Mouse (Mus musculus): ENCODE results near the gene Cfap46. TPM values are rescaled to one million over a fixed set of nuclear protein-coding genes. Genes with fewer than 3 reads are reported as not detected.

Gene Cfap46
- polyA plus RNA-seq, 1 experiment from 2014 or later, result 0.05 TPM

GRCm38 (mm10) chr7:139615767-139616766 lies 67.5 kb downstream of the Cfap46 start:
- no peak overlapping the region for H3K4me2 ChIP-seq (replicated peaks; ENCODE audit: low read depth, low read length)
- H3K36me3 ChIP-seq (ENCODE audit: insufficient read depth, low read length), result no peaks in the 10 kb centered on the region
- no peak overlapping the region for H3K27ac ChIP-seq (ENCODE audit: low read length)
- peaks cover 3% of the 10 kb centered on the region; the same call in 1 of the 2 replicates for H3K27me3 ChIP-seq (ENCODE audit: insufficient read depth, low read length)
- no peak overlapping the region for H3K4me3 ChIP-seq (ENCODE audit: low read length)
- WGBS, result 66% methylated on average over 12 of the region's 12 CpGs
- H3K9me3 ChIP-seq (ENCODE audit: low read length), result no peaks in the 10 kb centered on the region
- H3K4me1 ChIP-seq (ENCODE audit: insufficient read depth, low read length), result no peaks in the 10 kb centered on the region
- no peak overlapping the region for H3K9ac ChIP-seq (replicated peaks; ENCODE audit: low read length)
- ATAC-seq (ENCODE audit: low FRiP score, low TSS enrichment), result peak; percentile 68; the same call in 1 of the 2 replicates

DNA sequence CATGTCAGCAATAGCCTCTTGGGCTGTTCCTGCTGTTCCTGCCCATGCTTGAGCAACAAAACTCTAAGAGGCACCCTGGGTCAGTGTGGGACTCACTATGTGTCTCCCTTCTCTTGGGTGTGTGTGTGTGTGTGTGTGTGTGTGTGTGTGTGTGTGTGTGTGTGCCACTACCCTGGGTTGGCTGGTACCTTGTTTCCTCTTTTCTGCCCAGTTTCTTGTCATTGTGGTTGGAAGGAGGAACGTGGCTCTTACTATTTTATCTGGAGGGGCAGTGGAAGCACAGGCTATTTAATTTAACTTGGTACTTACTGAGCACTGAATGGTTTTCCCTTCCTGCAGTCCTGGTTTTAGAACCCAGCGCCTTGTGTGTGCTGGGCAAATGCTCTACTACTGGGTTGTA lies 73.3 kb downstream of the Cfap46 start:
- Histone ChIP-seq H3K9ac (replicated peaks; ENCODE audit: low read length) (no peak overlapping the region), H3K4me1 (ENCODE audit: insufficient read depth, low read length) (no peaks in the 10 kb centered on the region), H3K27ac (ENCODE audit: low read length) (no peak overlapping the region), H3K36me3 (ENCODE audit: insufficient read depth, low read length) (no peaks in the 10 kb centered on the region), H3K4me3 (ENCODE audit: low read length) (no peak overlapping the region), H3K4me2 (replicated peaks; ENCODE audit: low read depth, low read length) (no peak overlapping the region), H3K27me3 (ENCODE audit: insufficient read depth, low read length) (peaks cover 3% of the 10 kb centered on the region; the same call in 1 of the 2 replicates), H3K9me3 (ENCODE audit: low read length) (no peaks in the 10 kb centered on the region)
- ATAC-seq (ENCODE audit: low FRiP score, low TSS enrichment), result no peak
- whole genome bisulfite sequencing, result 78% methylated on average over 2 of the region's 2 CpGs

DNA sequence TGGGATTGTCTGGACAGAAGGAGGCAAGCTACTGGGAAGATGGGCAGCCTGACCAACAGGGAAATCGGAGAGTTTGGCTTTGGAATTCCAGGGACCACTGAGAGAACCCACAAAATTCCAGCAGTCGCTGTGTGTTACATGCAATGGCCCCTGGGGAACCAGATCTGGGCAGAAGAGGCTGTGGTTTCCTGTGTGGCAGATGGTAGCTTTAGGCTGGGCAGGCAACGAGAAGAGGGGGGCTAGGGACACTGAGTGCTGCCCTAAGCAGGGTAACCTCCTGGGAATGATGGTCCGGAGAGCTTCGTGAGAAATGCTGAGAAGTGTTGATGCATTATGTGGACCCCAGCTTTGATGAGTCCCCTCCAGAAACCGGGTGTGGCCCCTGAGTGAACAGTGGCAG lies 87.8 kb downstream of the Cfap46 start:
- H3K9me3 ChIP-seq (ENCODE audit: low read length), result no peaks in the 10 kb centered on the region
- peaks cover 6% of the 10 kb centered on the region for H3K27me3 ChIP-seq (ENCODE audit: insufficient read depth, low read length)
- H3K4me2 ChIP-seq (replicated peaks; ENCODE audit: low read depth, low read length), result no peak overlapping the region
- ATAC-seq (ENCODE audit: low FRiP score, low TSS enrichment), result no peak
- H3K4me1 ChIP-seq (ENCODE audit: insufficient read depth, low read length), result no peaks in the 10 kb centered on the region
- H3K36me3 ChIP-seq (ENCODE audit: insufficient read depth, low read length), result no peaks in the 10 kb centered on the region
- H3K4me3 ChIP-seq (ENCODE audit: low read length), result no peak overlapping the region
- WGBS, result 68% methylated on average over 6 of the region's 6 CpGs
- no peak overlapping the region for H3K9ac ChIP-seq (replicated peaks; ENCODE audit: low read length)
- no peak overlapping the region for H3K27ac ChIP-seq (ENCODE audit: low read length)

- H3K27me3 ChIP-seq (ENCODE audit: insufficient read depth, low read length), result peaks cover 6% of the 10 kb centered on the region
- H3K4me2 ChIP-seq (replicated peaks; ENCODE audit: low read depth, low read length), result no peak overlapping the region
- no peaks in the 10 kb centered on the region for H3K36me3 ChIP-seq (ENCODE audit: insufficient read depth, low read length)
- H3K27ac ChIP-seq (ENCODE audit: low read length), result no peak overlapping the region
- no peak overlapping the region for H3K9ac ChIP-seq (replicated peaks; ENCODE audit: low read length)
- no peak overlapping the region for H3K4me3 ChIP-seq (ENCODE audit: low read length)
- 79% methylated on average over 6 of the region's 6 CpGs for WGBS
- no peaks in the 10 kb centered on the region for H3K9me3 ChIP-seq (ENCODE audit: low read length)
- no peaks in the 10 kb centered on the region for H3K4me1 ChIP-seq (ENCODE audit: insufficient read depth, low read length)
- ATAC-seq (ENCODE audit: low FRiP score, low TSS enrichment), result no peak
These were observed 88.3 kb downstream of the Cfap46 start for GRCm38 (mm10) chr7:139595311-139595710.

- peaks cover 32% of the 10 kb centered on the region for H3K27me3 ChIP-seq (ENCODE audit: insufficient read depth, low read length)
- 91% methylated on average over 5 of the region's 5 CpGs for WGBS
- H3K36me3 ChIP-seq (ENCODE audit: insufficient read depth, low read length), result no peaks in the 10 kb centered on the region
- ATAC-seq (ENCODE audit: low FRiP score, low TSS enrichment), result no peak
- no peak overlapping the region for H3K27ac ChIP-seq (ENCODE audit: low read length)
- H3K9ac ChIP-seq (replicated peaks; ENCODE audit: low read length), result no peak overlapping the region
- H3K4me1 ChIP-seq (ENCODE audit: insufficient read depth, low read length), result no peaks in the 10 kb centered on the region
- no peak overlapping the region for H3K4me2 ChIP-seq (replicated peaks; ENCODE audit: low read depth, low read length)
- no peak overlapping the region for H3K4me3 ChIP-seq (ENCODE audit: low read length)
- no peaks in the 10 kb centered on the region for H3K9me3 ChIP-seq (ENCODE audit: low read length)
These were observed 92.3 kb downstream of the Cfap46 start for GRCm38 (mm10) chr7:139591311-139591710.

GRCm38 (mm10) chr7:139590302-139590701 lies 93.3 kb downstream of the Cfap46 start:
- Histone ChIP-seq H3K27me3 (ENCODE audit: insufficient read depth, low read length) (peaks cover 42% of the 10 kb centered on the region), H3K9me3 (ENCODE audit: low read length) (no peaks in the 10 kb centered on the region), H3K4me1 (ENCODE audit: insufficient read depth, low read length) (no peaks in the 10 kb centered on the region), H3K36me3 (ENCODE audit: insufficient read depth, low read length) (no peaks in the 10 kb centered on the region), H3K9ac (replicated peaks; ENCODE audit: low read length) (no peak overlapping the region), H3K4me2 (replicated peaks; ENCODE audit: low read depth, low read length) (no peak overlapping the region), H3K27ac (ENCODE audit: low read length) (no peak overlapping the region), H3K4me3 (ENCODE audit: low read length) (no peak overlapping the region)
- WGBS, result 29% methylated on average over 3 of the region's 3 CpGs
- peak; percentile 64 for ATAC-seq (ENCODE audit: low FRiP score, low TSS enrichment)

GRCm38 (mm10) chr7:139587919-139588318 lies 95.7 kb downstream of the Cfap46 start:
- H3K4me2 ChIP-seq (replicated peaks; ENCODE audit: low read depth, low read length), result no peak overlapping the region
- WGBS, result 10% methylated on average over 7 of the region's 7 CpGs
- peaks cover 66% of the 10 kb centered on the region for H3K27me3 ChIP-seq (ENCODE audit: insufficient read depth, low read length)
- no peaks in the 10 kb centered on the region for H3K9me3 ChIP-seq (ENCODE audit: low read length)
- no peak for ATAC-seq (ENCODE audit: low FRiP score, low TSS enrichment)
- H3K4me1 ChIP-seq (ENCODE audit: insufficient read depth, low read length), result peaks cover 7% of the 10 kb centered on the region
- no peak overlapping the region for H3K27ac ChIP-seq (ENCODE audit: low read length)
- H3K4me3 ChIP-seq (ENCODE audit: low read length), result no peak overlapping the region
- no peaks in the 10 kb centered on the region for H3K36me3 ChIP-seq (ENCODE audit: insufficient read depth, low read length)
- H3K9ac ChIP-seq (replicated peaks; ENCODE audit: low read length), result no peak overlapping the region

DNA sequence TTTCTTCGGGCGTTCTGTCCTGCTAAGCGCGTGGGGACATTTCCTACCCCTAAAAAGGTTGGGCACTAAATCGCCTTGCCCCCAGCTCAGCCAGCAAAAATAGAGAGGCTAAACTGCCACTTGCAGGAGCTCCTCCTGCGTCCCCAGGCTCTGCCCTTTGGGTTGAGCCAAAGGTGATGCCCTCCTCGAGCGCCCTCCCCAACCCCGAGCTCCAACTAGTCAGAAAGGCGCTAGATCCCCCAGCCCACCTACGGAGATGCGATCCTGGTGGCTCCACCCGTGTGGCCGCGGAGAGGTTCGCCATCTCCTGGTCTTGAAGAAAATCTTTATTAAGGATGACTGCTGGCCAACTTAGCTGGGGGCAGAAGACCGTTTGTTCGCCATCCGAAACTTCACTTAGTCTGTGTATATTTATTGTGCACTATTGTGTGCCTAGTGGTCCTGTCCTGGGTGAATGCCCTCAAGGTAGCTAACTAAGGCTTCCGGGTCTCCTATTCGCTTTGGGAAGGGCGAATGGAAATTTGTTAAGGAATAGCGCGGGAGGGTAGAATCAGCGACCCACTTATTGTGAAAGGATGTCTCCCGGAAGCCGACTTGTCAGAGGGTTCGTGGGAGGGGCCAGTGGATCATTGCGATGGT lies 98.3 kb downstream of the Cfap46 start:
- 2% methylated on average over 29 of the region's 29 CpGs for WGBS
- H3K4me3 ChIP-seq (ENCODE audit: low read length), result no peak overlapping the region
- no peak overlapping the region for H3K27ac ChIP-seq (ENCODE audit: low read length)
- no peak overlapping the region for H3K4me2 ChIP-seq (replicated peaks; ENCODE audit: low read depth, low read length)
- peaks cover 29% of the 10 kb centered on the region for H3K4me1 ChIP-seq (ENCODE audit: insufficient read depth, low read length)
- no peaks in the 10 kb centered on the region for H3K9me3 ChIP-seq (ENCODE audit: low read length)
- no peaks in the 10 kb centered on the region for H3K36me3 ChIP-seq (ENCODE audit: insufficient read depth, low read length)
- no peak for ATAC-seq (ENCODE audit: low FRiP score, low TSS enrichment)
- H3K9ac ChIP-seq (replicated peaks; ENCODE audit: low read length), result no peak overlapping the region
- H3K27me3 ChIP-seq (ENCODE audit: insufficient read depth, low read length), result peaks cover 92% of the 10 kb centered on the region

GRCm38 (mm10) chr7:139584221-139585175 lies 99.1 kb downstream of the Cfap46 start:
- Histone ChIP-seq H3K27ac (ENCODE audit: low read length) (no peak overlapping the region), H3K9me3 (ENCODE audit: low read length) (no peaks in the 10 kb centered on the region), H3K4me2 (replicated peaks; ENCODE audit: low read depth, low read length) (peak overlapping the region; percentile 24; the same call in 1 of the 2 replicates), H3K36me3 (ENCODE audit: insufficient read depth, low read length) (no peaks in the 10 kb centered on the region), H3K9ac (replicated peaks; ENCODE audit: low read length) (no peak overlapping the region), H3K4me1 (ENCODE audit: insufficient read depth, low read length) (peaks cover 29% of the 10 kb centered on the region), H3K4me3 (ENCODE audit: low read length) (no peak overlapping the region; the same call in 1 of the 2 replicates), H3K27me3 (ENCODE audit: insufficient read depth, low read length) (peaks cover 100% of the 10 kb centered on the region)
- ATAC-seq (ENCODE audit: low FRiP score, low TSS enrichment), result no peak
- 1% methylated on average over 53 of the region's 53 CpGs for WGBS

Data from kidney, embryonic 16.5 days (tissue).